Mouse (Mus musculus) heart, embryonic 12.5 days (tissue): Measurements from ENCODE around the gene Hspbap1. TPM values are rescaled to one million over a fixed set of nuclear protein-coding genes. Genes with fewer than 3 reads are reported as not detected.

Source experiments
- ATAC-seq: fragments of 200-750 bp; cut with Nextera tagmentation; 2 replicates; pipeline ENCODE4 v1.8.0; 2017; ENCODE audit warnings: moderate TSS enrichment, moderate library complexity; ENCODE audit not compliant: insufficient number of reproducible peaks, low FRiP score
- H3K27ac ChIP-seq: fragments of 300-500 bp; sonication (generic); 2 replicates; pipeline ENCODE4 v1.5.1; 2016; ENCODE audit warnings: mild to moderate bottlenecking, moderate library complexity; ENCODE audit not compliant: poor library complexity, severe bottlenecking
- H3K27me3 ChIP-seq: fragments of 300-500 bp; sonication (generic); replicated peaks from 2 replicates; pipeline ENCODE4 v1.6.1; 2016; ENCODE audit warnings: mild to moderate bottlenecking, moderate library complexity
- H3K36me3 ChIP-seq: fragments of 300-500 bp; sonication (generic); 2 replicates; pipeline ENCODE4 v1.6.1; 2016; ENCODE audit warnings: mild to moderate bottlenecking, moderate library complexity
- H3K4me1 ChIP-seq: fragments of 300-500 bp; sonication (generic); replicated peaks from 2 replicates; pipeline ENCODE4 v1.6.1; 2016; ENCODE audit warnings: mild to moderate bottlenecking
- H3K4me2 ChIP-seq: fragments of 300-500 bp; sonication (generic); 2 replicates; pipeline ENCODE4 v1.6.1; 2016; ENCODE audit warnings: mild to moderate bottlenecking, moderate library complexity
- H3K4me3 ChIP-seq: fragments of 300-500 bp; sonication (generic); 2 replicates; pipeline ENCODE4 v1.5.1; 2016; ENCODE audit warnings: mild to moderate bottlenecking
- H3K9ac ChIP-seq: fragments of 300-500 bp; sonication (generic); 2 replicates; pipeline ENCODE4 v1.6.1; 2016; ENCODE audit warnings: mild to moderate bottlenecking, moderate library complexity
- H3K9me3 ChIP-seq: fragments of 300-500 bp; sonication (generic); replicated peaks from 2 replicates; pipeline ENCODE4 v1.6.1; 2016; ENCODE audit warnings: mild to moderate bottlenecking, moderate library complexity
- WGBS: fragments of 180-500 bp; shearing (Covaris S2); methylation state at CpG from one replicate; pipeline ENCODE4 v1.1.7; 2016; 5-methylcytosine and 5-hydroxymethylcytosine counted together
- polyA plus RNA-seq: library from polyadenylated mRNA; unstranded; fragments of >200 nt; fragmentation: Nextera tagmentation; extraction: Ambion mirVana; gene quantifications from 2 replicates; pipeline ENCODE4 v1.2.1, GENCODE M21; 2016

Gene Hspbap1
- polyA plus RNA-seq, 1 experiment from 2014 or later: 10.9 TPM

DNA sequence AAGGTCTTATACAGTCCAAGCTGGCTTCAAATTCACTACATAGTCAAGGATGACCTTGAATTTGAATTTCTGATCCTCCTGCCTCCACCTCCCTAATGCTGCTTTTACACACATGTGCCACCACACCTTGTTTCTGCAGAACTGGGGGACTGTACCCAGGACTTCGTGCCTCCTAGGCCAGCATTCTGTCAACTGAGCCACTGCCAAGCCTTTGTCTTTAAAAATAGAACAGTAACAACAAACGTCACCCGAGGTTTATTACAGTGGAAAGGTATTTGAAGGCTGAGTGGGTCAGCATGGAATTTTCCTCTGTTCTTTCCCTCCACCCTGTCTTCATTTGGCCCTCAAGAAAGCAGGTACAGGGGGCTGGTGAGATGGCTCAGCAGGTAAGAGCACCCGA, 85.7 kb downstream of the Hspbap1 start:
- Histone ChIP-seq H3K36me3 (no peaks in the 10 kb centered on the region), H3K9me3 (no peaks in the 10 kb centered on the region), H3K4me2 (no peak overlapping the region), H3K4me1 (peaks cover 8% of the 10 kb centered on the region; the same call in 1 of the 2 replicates), H3K27me3 (no peaks in the 10 kb centered on the region), H3K9ac (no peak overlapping the region), H3K4me3 (no peak overlapping the region), H3K27ac (no peak overlapping the region)
- WGBS: 63% methylated on average over 4 of the region's 4 CpGs
- no peak for ATAC-seq

DNA sequence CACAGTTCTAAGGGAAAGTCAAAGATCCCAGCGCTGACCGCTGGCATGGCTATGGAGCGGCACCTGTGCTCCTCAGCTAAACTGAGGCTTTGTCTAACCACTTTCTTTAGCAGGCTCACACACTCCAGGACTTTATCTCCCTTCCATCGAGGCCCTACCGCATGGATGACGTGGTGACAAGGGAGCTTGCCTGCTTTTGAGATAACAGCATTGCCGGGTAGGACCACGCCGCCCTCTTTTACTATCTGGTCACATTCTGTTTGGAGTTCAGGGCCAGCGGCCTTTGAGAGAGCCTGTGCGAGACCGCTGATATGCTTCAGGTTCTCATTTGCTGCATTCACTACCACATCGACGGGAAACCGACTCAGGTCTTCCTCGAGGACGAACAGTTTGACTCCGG, 86.6 kb downstream of the Hspbap1 start:
- H3K27ac ChIP-seq: no peak overlapping the region
- peak; percentile 48; the same call in 1 of the 2 replicates for ATAC-seq
- H3K36me3 ChIP-seq: no peaks in the 10 kb centered on the region
- H3K4me3 ChIP-seq: no peak overlapping the region
- H3K4me2 ChIP-seq: no peak overlapping the region
- 36% methylated on average over 18 of the region's 18 CpGs for WGBS
- peaks cover 4% of the 10 kb centered on the region; the same call in 1 of the 2 replicates for H3K9me3 ChIP-seq
- no peak overlapping the region for H3K9ac ChIP-seq
- no peaks in the 10 kb centered on the region for H3K27me3 ChIP-seq
- H3K4me1 ChIP-seq: peaks cover 8% of the 10 kb centered on the region; the same call in 1 of the 2 replicates

DNA sequence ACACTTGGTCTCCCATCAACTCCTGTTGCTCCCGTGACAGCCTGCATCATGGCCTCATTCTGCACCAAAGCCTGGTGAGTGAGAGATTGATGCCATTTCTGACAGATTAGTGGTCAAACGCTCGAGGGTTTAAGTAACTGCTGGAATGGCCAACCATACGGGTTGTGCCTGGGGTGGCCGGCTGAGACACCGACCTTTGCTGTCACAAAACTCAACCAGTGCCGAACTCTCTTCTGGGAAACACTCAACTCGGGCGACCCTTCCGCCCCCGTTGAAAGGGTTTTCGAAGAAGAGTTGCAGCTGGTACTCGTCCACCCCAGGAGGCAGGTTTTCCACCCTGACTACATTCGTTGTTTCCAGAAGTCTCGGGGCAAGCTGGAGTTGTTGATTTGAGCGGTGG, 90.1 kb downstream of the Hspbap1 start:
- WGBS: 57% methylated on average over 16 of the region's 16 CpGs
- H3K9me3 ChIP-seq: peaks cover 6% of the 10 kb centered on the region; the same call in 1 of the 2 replicates
- H3K4me1 ChIP-seq: peaks cover 8% of the 10 kb centered on the region; the same call in 1 of the 2 replicates
- no peak overlapping the region for H3K4me3 ChIP-seq
- no peak overlapping the region for H3K4me2 ChIP-seq
- H3K27me3 ChIP-seq: no peaks in the 10 kb centered on the region; the same call in 1 of the 2 replicates
- ATAC-seq: no peak
- no peak overlapping the region for H3K9ac ChIP-seq
- no peaks in the 10 kb centered on the region for H3K36me3 ChIP-seq
- no peak overlapping the region for H3K27ac ChIP-seq

DNA sequence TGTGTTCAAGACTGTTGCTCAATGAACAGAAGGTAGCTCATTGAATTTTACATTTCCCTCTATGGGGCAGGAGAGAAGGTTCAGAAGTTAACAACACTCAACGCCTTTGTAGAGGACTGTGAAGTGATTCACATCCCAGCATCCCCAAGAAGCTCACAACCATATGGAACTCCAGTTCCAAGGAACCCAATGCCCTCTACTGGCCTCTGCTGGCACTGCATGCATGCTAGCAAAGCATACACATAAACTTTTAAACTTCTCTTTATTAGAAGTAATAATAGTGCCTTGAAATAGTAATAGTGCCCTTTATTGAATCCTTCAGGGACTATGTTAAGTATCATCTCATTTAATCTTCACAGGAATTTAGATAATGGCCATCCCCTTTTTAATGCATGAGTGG, 91.9 kb downstream of the Hspbap1 start:
- Histone ChIP-seq H3K9me3 (peaks cover 6% of the 10 kb centered on the region; the same call in 1 of the 2 replicates), H3K4me2 (no peak overlapping the region), H3K4me1 (peaks cover 4% of the 10 kb centered on the region; the same call in 1 of the 2 replicates), H3K4me3 (no peak overlapping the region), H3K9ac (no peak overlapping the region), H3K27me3 (no peaks in the 10 kb centered on the region; the same call in 1 of the 2 replicates), H3K36me3 (no peaks in the 10 kb centered on the region), H3K27ac (no peak overlapping the region)
- 77% methylated on average over 1 of the region's 1 CpGs for WGBS
- no peak for ATAC-seq

DNA sequence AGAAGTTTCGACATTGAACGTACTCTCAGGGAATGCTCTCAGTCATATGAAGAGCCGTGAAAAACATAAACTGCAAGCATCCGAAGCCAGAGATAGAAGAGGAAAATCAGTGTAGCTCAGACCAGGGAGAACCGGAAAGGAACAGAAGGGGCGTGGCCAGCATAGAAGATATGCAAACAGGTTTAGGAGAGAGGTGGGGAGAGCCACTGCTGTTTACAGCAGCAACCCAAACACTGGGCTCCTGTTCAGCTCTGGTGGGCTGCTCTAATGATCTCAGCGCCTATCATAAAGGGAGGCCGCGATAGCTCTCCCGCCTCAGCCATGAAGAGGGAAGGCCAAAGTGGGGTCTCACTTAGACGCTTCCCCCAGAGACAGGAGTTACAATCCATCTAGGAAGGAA, 97.6 kb downstream of the Hspbap1 start:
- peaks cover 13% of the 10 kb centered on the region for H3K4me1 ChIP-seq
- no peaks in the 10 kb centered on the region for H3K9me3 ChIP-seq
- ATAC-seq: no peak
- no peak overlapping the region for H3K9ac ChIP-seq
- no peaks in the 10 kb centered on the region for H3K36me3 ChIP-seq
- peaks cover 9% of the 10 kb centered on the region for H3K27me3 ChIP-seq
- H3K4me2 ChIP-seq: no peak overlapping the region
- 61% methylated on average over 11 of the region's 11 CpGs for WGBS
- H3K27ac ChIP-seq: no peak overlapping the region
- H3K4me3 ChIP-seq: no peak overlapping the region

DNA sequence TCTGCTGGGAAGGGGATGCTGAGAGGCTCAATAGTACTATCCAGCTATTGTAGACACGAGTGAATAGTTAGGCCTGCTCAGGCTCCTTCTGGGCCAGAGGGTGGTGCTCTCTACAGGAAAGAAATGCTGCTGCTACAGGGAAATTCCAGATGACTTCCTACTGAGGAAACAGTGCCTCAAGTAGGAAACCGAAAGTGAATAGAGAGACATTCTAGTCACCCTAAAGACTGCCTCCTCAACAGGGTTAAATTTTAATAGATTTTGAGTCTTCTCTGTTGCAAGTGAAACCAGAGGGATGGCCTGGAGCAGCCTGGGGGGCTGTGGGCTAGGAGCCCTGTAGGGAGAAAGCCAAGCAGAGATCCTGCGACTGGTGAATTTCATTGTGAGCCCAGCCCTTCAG, 99.0 kb downstream of the Hspbap1 start:
- Histone ChIP-seq H3K4me2 (peak overlapping the region; percentile 42), H3K9me3 (no peaks in the 10 kb centered on the region), H3K9ac (no peak overlapping the region), H3K4me1 (peaks cover 13% of the 10 kb centered on the region), H3K4me3 (no peak overlapping the region), H3K27me3 (peaks cover 17% of the 10 kb centered on the region), H3K36me3 (no peaks in the 10 kb centered on the region), H3K27ac (no peak overlapping the region)
- ATAC-seq: no peak
- 26% methylated on average over 3 of the region's 3 CpGs for WGBS

DNA sequence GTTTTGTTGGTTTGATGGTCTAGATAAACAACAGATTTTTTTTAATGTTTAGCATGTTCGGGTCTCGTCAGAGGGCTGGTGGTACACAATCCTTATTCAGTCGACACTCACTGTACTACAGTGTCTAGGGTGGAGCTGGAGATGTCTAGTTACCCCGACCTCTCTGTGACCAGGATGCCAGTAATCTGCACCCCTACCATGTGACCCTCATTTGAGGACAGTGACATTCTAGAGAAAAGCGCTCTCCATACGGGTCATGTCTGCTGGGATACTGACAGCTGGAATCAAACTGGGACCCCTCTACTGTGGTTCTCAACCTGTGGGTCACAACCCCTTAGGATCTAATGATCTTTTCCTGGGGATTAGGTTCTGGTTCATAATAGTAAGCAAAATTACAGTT, 99.5 kb downstream of the Hspbap1 start:
- peaks cover 13% of the 10 kb centered on the region for H3K4me1 ChIP-seq
- no peak for ATAC-seq
- H3K27me3 ChIP-seq: peaks cover 17% of the 10 kb centered on the region
- H3K9ac ChIP-seq: no peak overlapping the region
- no peak overlapping the region for H3K4me3 ChIP-seq
- H3K27ac ChIP-seq: no peak overlapping the region
- 63% methylated on average over 6 of the region's 6 CpGs for WGBS
- no peaks in the 10 kb centered on the region for H3K9me3 ChIP-seq
- no peaks in the 10 kb centered on the region for H3K36me3 ChIP-seq
- no peak overlapping the region for H3K4me2 ChIP-seq

DNA sequence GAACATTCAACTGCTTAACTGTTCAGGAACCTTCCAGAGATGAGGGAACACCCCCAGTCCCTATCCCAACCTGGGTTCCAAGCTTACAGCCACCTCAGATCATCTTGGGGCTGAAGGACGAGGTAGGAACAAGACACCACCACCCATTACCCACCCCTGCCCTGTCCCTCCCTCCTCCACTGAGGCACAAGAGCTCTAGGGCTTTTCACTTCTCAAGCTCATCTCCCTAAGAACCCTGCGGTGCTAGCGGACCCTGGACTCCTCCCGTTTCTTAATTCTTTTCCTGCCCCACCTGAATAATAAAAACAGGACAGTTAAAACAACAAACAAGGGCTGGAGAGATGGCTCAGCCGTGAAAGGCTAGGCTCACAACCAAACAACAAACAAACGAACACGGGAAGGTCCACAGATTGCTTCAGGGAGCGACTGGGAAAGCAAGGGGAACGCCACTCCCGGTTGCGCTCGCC, 100.4 kb downstream of the Hspbap1 start:
- H3K36me3 ChIP-seq: no peaks in the 10 kb centered on the region
- no peak overlapping the region for H3K27ac ChIP-seq
- peak overlapping the region; percentile 82 for H3K4me3 ChIP-seq
- peaks cover 17% of the 10 kb centered on the region for H3K27me3 ChIP-seq
- 6% methylated on average over 12 of the region's 12 CpGs for WGBS
- peaks cover 13% of the 10 kb centered on the region for H3K4me1 ChIP-seq
- H3K9ac ChIP-seq: peak overlapping the region; percentile 85
- no peaks in the 10 kb centered on the region for H3K9me3 ChIP-seq
- no peak for ATAC-seq
- H3K4me2 ChIP-seq: peak overlapping the region; percentile 99

DNA sequence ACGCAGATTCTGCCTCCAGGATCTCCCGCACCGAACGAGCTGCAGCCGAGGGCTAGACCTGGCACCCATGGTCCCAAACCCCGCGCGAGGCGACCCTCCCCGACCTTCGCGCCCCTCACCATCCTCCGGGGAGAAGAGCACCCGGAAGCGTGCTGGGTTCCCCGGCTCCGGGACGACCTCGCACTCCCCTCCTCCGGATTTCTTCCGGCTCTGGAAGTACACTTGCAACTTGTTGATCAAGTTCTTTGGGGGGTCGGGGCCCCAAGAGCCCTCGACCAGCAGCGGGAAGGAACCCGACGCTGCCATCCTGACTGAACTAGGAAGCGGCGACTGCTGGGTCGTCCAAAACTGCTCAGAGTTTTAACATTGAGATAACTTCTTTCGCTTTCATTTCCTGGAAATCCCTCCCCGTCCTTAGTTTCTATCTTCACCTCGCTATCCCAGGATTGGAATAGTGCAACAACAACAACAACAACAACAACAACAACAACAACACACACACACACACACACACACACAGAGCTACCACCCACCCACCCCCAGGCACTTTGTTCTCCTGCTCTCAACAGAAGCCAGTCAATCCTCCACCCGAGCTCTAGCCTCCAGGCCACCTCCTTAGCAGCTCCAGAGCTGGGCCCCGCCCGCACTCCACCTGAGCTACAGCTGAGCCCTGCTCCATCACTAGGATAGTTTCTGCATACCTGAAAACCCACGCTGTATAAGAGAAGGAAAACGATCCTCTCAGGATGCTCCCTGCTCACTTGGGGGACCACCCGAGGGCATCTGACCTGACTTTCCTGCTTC, 101.1 kb downstream of the Hspbap1 start, which contains the start of gene Parp14:
TSS of gene Parp14 (minus strand) at position 497 of the 804 bp plus-strand sequence.
- Histone ChIP-seq H3K27me3 (peaks cover 17% of the 10 kb centered on the region), H3K9ac (peak within 1 kb of the TSS; percentile 85), H3K27ac (no peak within 1 kb of the TSS), H3K36me3 (no peaks in the 10 kb centered on the region), H3K4me2 (peak within 1 kb of the TSS; percentile 99), H3K4me3 (peak within 1 kb of the TSS; percentile 82), H3K9me3 (no peaks in the 10 kb centered on the region), H3K4me1 (peaks cover 13% of the 10 kb centered on the region)
- 1% methylated on average over 38 of the region's 38 CpGs for WGBS
- ATAC-seq: peak; percentile 43; the same call in 1 of the 2 replicates

DNA sequence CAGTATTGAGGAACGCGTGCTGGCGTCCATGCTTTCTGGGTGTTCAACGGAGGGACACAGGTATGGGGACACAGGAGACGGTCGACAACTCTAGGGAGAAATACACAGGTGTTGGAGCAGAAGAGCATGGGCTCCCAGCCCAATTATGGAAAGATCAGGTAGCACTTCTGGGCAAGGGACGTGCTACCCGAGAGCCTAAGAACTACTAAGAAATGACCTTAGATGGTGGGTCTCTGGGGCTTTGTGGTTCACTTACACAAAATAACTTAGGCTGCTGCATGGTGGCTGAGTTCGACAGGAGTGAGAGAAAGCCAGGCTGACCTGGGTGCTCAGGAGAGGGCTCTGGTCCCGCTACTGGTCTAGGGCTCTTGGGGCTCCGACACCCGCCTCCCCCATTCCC, 101.7 kb downstream of the Hspbap1 start:
- no peak for ATAC-seq
- Histone ChIP-seq H3K27me3 (peaks cover 17% of the 10 kb centered on the region), H3K4me3 (peak overlapping the region; percentile 82), H3K9ac (no peak overlapping the region), H3K36me3 (no peaks in the 10 kb centered on the region), H3K4me1 (peaks cover 13% of the 10 kb centered on the region), H3K9me3 (no peaks in the 10 kb centered on the region), H3K27ac (no peak overlapping the region), H3K4me2 (peak overlapping the region; percentile 99)
- 19% methylated on average over 12 of the region's 12 CpGs for WGBS

DNA sequence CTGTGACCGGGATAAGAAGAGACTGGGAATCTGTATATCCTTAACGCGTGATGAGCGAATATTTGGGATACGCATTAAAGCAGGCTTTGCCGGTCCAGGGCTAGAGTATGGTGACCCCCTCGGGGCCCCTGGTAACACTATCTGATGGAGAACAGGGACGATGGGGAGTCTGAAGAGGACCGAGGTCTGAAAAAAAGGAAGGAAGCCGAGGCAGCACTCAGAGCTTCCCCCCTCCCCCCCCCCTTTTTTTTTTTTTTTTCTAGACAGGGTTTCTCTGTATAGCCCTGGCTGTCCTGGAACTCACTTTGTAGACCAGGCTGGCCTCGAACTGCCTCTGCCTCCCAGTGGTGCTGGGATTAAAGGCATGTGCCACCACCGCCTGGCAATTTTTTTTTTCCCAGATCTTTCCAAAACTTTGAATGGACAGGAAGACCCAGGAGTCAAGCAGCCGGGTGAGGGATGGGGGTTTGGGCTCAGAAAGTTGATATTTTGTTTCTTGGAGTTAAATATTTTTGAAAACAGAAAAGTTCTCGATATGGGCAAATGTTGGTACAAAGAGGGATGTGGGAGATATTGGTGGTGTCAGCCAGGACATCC, 102.3 kb downstream of the Hspbap1 start:
- H3K27ac ChIP-seq: no peak overlapping the region
- peaks cover 17% of the 10 kb centered on the region for H3K27me3 ChIP-seq
- no peak overlapping the region for H3K9ac ChIP-seq
- peak overlapping the region; percentile 82 for H3K4me3 ChIP-seq
- peaks cover 13% of the 10 kb centered on the region for H3K4me1 ChIP-seq
- H3K4me2 ChIP-seq: peak overlapping the region; percentile 99
- no peak for ATAC-seq
- H3K36me3 ChIP-seq: no peaks in the 10 kb centered on the region
- 22% methylated on average over 14 of the region's 14 CpGs for WGBS
- H3K9me3 ChIP-seq: no peaks in the 10 kb centered on the region
